Mouse (Mus musculus): ENCODE measurements around the gene Sirt3. TPM values are rescaled to one million over a fixed set of nuclear protein-coding genes. Genes with fewer than 3 reads are reported as not detected.

Gene Sirt3
- polyA plus RNA-seq, 1 experiment, result 16.2 TPM

DNA sequence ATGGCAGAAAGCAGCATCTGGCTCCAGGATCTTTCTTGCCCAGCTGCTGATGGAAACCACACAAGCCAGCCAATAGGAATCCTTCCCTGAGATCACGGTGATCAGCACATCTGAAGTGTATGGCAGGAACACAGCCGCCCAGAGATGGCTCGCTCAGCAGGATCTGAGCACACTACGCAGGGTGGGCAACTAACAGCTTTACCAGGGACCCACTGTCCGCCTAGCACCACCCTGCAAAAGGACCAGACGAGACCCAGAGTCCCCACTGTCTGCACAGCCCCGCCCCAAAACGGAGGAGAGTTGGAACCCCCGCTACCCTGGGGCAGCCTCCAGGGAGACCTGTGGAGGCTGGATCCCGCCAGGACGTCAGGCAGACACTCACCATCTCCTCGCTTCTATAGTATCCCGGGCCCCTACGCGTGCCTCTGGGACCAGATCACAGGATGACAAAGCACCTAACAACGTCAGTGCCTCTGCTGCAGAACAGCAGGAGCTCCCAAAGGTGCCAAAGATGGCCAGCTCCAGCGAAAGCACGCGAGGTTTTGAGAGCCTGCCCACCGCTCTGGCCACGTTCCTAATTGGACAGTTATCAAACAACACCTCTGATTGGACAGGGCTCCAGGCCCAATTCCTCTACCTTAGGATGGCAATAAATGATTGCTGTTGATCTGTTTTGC lies 60.3 kb downstream of the Sirt3 start, which contains the start of gene Zfp941:
Zfp941 (minus strand) TSS at position 526 of the 677 bp plus-strand sequence.
- Histone ChIP-seq H3K4me1 (ENCODE audit: control insufficient read depth, insufficient read depth, low read length) (no peaks in the 10 kb centered on the region), H3K4me3 (ENCODE audit: insufficient read depth, low read length) (peak within 1 kb of the TSS; percentile 33), H3K27ac (ENCODE audit: insufficient read depth, low read depth, low read length) (no peak within 1 kb of the TSS)
- no peak for TF ChIP-seq CTCF (IDR thresholded peaks at IDR 0.05; ENCODE audit: low read depth, low read length)
- no peak for TF ChIP-seq POLR2A (IDR thresholded peaks at IDR 0.05; ENCODE audit: borderline replicate concordance, low read depth, low read length)

DNA sequence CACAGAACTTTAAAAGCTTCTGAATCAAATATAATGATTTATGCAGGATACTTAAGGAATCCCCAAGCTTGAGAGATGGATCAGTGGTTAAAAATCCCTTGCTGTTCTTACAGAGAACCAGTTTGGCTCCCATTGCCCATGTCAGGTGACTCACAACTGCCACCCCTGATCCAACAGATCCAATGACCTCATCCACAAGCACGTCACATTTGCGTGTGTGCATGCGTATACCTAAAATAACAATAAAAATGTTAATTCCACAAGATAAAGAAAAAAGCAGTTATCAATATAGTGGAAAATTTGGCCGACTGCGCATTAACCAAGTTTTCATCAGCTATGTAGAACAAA lies 60.8 kb downstream of the Sirt3 start:
- Histone ChIP-seq H3K4me1 (ENCODE audit: control insufficient read depth, insufficient read depth, low read length) (no peaks in the 10 kb centered on the region), H3K4me3 (ENCODE audit: insufficient read depth, low read length) (peak overlapping the region; percentile 33), H3K27ac (ENCODE audit: insufficient read depth, low read depth, low read length) (no peak overlapping the region)
- TF ChIP-seq CTCF (IDR thresholded peaks at IDR 0.05; ENCODE audit: low read depth, low read length), result no peak
- TF ChIP-seq POLR2A (IDR thresholded peaks at IDR 0.05; ENCODE audit: borderline replicate concordance, low read depth, low read length), result no peak

DNA sequence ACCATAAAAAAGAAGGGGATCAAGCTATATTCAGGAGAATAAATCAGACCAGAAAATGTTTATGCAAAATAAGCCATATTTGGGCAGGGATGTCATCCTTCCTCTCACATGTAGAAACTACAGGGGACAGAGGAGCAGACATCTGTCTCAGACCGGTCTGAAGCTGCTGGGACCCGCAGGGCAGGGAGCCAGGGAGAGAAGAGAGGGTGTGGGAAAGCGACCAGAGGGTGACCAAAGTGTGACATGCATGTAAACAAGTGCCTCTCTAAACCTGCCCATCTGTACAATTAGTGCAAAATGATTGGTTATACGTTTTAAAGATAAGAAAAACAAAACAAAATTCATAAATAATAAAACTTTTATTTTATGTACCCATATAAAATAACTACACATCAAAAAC lies 61.9 kb downstream of the Sirt3 start:
- no peak for TF ChIP-seq POLR2A (IDR thresholded peaks at IDR 0.05; ENCODE audit: borderline replicate concordance, low read depth, low read length)
- TF ChIP-seq CTCF (IDR thresholded peaks at IDR 0.05; ENCODE audit: low read depth, low read length), result no peak
- Histone ChIP-seq H3K4me3 (ENCODE audit: insufficient read depth, low read length) (no peak overlapping the region), H3K4me1 (ENCODE audit: control insufficient read depth, insufficient read depth, low read length) (no peaks in the 10 kb centered on the region), H3K27ac (ENCODE audit: insufficient read depth, low read depth, low read length) (no peak overlapping the region)

Other genes starting within 250 kb of the Sirt3 start
- not detected in 2 replicates for gene Olfr53, start 235.9 kb downstream of the Sirt3 start, polyA plus RNA-seq (2012; ENCODE audit: insufficient read depth, insufficient read length, missing spikeins)
- gene Olfr539, start 222.4 kb downstream of the Sirt3 start, polyA plus RNA-seq (2012; ENCODE audit: insufficient read depth, insufficient read length, missing spikeins), result 0.05 TPM in 1 of 2 replicates, not detected in the other
- gene Olfr45, start 200.4 kb downstream of the Sirt3 start, polyA plus RNA-seq (2012; ENCODE audit: insufficient read depth, insufficient read length, missing spikeins), result not detected in 2 replicates
- gene Olfr541, start 185.0 kb downstream of the Sirt3 start, polyA plus RNA-seq (2012; ENCODE audit: insufficient read depth, insufficient read length, missing spikeins), result not detected in 2 replicates
- gene Cyp2e1, start 118.6 kb downstream of the Sirt3 start, polyA plus RNA-seq (2012; ENCODE audit: insufficient read depth, insufficient read length, missing spikeins), result not detected in 2 replicates
- not detected in 2 replicates for gene Syce1, start 94.5 kb downstream of the Sirt3 start, polyA plus RNA-seq (2012; ENCODE audit: insufficient read depth, insufficient read length, missing spikeins)
- 0.19 and 0.20 TPM in 2 replicates for gene Zfp941, start 60.1 kb downstream of the Sirt3 start, polyA plus RNA-seq (2012; ENCODE audit: insufficient read depth, insufficient read length, missing spikeins)
- not detected in 2 replicates for gene Urah, start 47.3 kb downstream of the Sirt3 start, polyA plus RNA-seq (2012; ENCODE audit: insufficient read depth, insufficient read length, missing spikeins)
- gene Scgb1c1, start 36.8 kb downstream of the Sirt3 start, polyA plus RNA-seq (2012; ENCODE audit: insufficient read depth, insufficient read length, missing spikeins), result not detected in 2 replicates
- gene Odf3, start 34.5 kb downstream of the Sirt3 start, polyA plus RNA-seq (2012; ENCODE audit: insufficient read depth, insufficient read length, missing spikeins), result not detected in 2 replicates
- gene Gm45785, start 26.0 kb downstream of the Sirt3 start, polyA plus RNA-seq (2012; ENCODE audit: insufficient read depth, insufficient read length, missing spikeins), result not detected in 2 replicates
- gene Ric8a, start 25.4 kb downstream of the Sirt3 start, polyA plus RNA-seq (2012; ENCODE audit: insufficient read depth, insufficient read length, missing spikeins), result 58.2 and 61.2 TPM in 2 replicates
- 21.1 and 29.7 TPM in 2 replicates for gene Bet1l, start 24.7 kb downstream of the Sirt3 start, polyA plus RNA-seq (2012; ENCODE audit: insufficient read depth, insufficient read length, missing spikeins)
- 120 and 121 TPM in 2 replicates for gene Psmd13, start 341 bp downstream of the Sirt3 start, polyA plus RNA-seq (2012; ENCODE audit: insufficient read depth, insufficient read length, missing spikeins)
- gene Cox8b, start 18.1 kb upstream of the Sirt3 start, polyA plus RNA-seq (2012; ENCODE audit: insufficient read depth, insufficient read length, missing spikeins), result 2.2 TPM in 1 of 2 replicates, not detected in the other
- not detected in 2 replicates for gene Nlrp6, start 38.6 kb upstream of the Sirt3 start, polyA plus RNA-seq (2012; ENCODE audit: insufficient read depth, insufficient read length, missing spikeins)
- gene Pgghg, start 59.1 kb upstream of the Sirt3 start, polyA plus RNA-seq (2012; ENCODE audit: insufficient read depth, insufficient read length, missing spikeins), result 11.5 and 13.8 TPM in 2 replicates
- gene Ifitm5, start 68.0 kb upstream of the Sirt3 start, polyA plus RNA-seq (2012; ENCODE audit: insufficient read depth, insufficient read length, missing spikeins), result 1.8 and 1.9 TPM in 2 replicates
- gene Gm45717, start 73.6 kb upstream of the Sirt3 start, polyA plus RNA-seq (2012; ENCODE audit: insufficient read depth, insufficient read length, missing spikeins), result 1.2 and 8.8 TPM in 2 replicates
- gene Ifitm2, start 73.7 kb upstream of the Sirt3 start, polyA plus RNA-seq (2012; ENCODE audit: insufficient read depth, insufficient read length, missing spikeins), result 1,477 and 1,645 TPM in 2 replicates
- 31.2 and 38.0 TPM in 2 replicates for gene Ifitm1, start 84.9 kb upstream of the Sirt3 start, polyA plus RNA-seq (2012; ENCODE audit: insufficient read depth, insufficient read length, missing spikeins)
- 1,636 and 1,773 TPM in 2 replicates for gene Ifitm3, start 128.5 kb upstream of the Sirt3 start, polyA plus RNA-seq (2012; ENCODE audit: insufficient read depth, insufficient read length, missing spikeins)
- 31.9 and 45.4 TPM in 2 replicates for gene Ifitm6, start 135.6 kb upstream of the Sirt3 start, polyA plus RNA-seq (2012; ENCODE audit: insufficient read depth, insufficient read length, missing spikeins)
- not detected in 2 replicates for gene Gm17387, start 146.8 kb upstream of the Sirt3 start, polyA plus RNA-seq (2012; ENCODE audit: insufficient read depth, insufficient read length, missing spikeins)
- not detected in 2 replicates for gene B4galnt4, start 178.8 kb upstream of the Sirt3 start, polyA plus RNA-seq (2012; ENCODE audit: insufficient read depth, insufficient read length, missing spikeins)
- gene Pkp3, start 195.9 kb upstream of the Sirt3 start, polyA plus RNA-seq (2012; ENCODE audit: insufficient read depth, insufficient read length, missing spikeins), result not detected in 2 replicates
- 1.6 and 3.9 TPM in 2 replicates for gene Sigirr, start 218.3 kb upstream of the Sirt3 start, polyA plus RNA-seq (2012; ENCODE audit: insufficient read depth, insufficient read length, missing spikeins)
- gene Ano9, start 235.5 kb upstream of the Sirt3 start, polyA plus RNA-seq (2012; ENCODE audit: insufficient read depth, insufficient read length, missing spikeins), result not detected in 2 replicates
- gene Ptdss2, start 240.1 kb upstream of the Sirt3 start, polyA plus RNA-seq (2012; ENCODE audit: insufficient read depth, insufficient read length, missing spikeins), result 20.7 and 21.5 TPM in 2 replicates